Mouse (Mus musculus) limb, embryonic 11.5 days (tissue): ENCODE measurements at regions not wholly inside any gene's neighbourhood (a gene's known extent, or its start where the extent isn't known, plus 50 kb on each side); places are given as distances from the start of the nearest gene placed in this dataset.

Source experiments
- ATAC-seq: fragments of 200-750 bp; cut with Nextera tagmentation; 2 replicates; pipeline ENCODE4 v1.8.0; 2017; ENCODE audit warnings: low read depth; ENCODE audit not compliant: insufficient number of reproducible peaks, low FRiP score, low TSS enrichment
- DNase-seq: peaks from one replicate; pipeline ENCODE4 v3.0.0-alpha.2; 2015; ENCODE audit warnings: low spot score
- H3K27ac ChIP-seq: fragments of 300-500 bp; sonication (generic); replicated peaks from 2 replicates; pipeline ENCODE4 v1.5.1; 2014; ENCODE audit warnings: low read depth, mild to moderate bottlenecking, low read length
- H3K27me3 ChIP-seq: fragments of 300-500 bp; sonication (generic); 2 replicates; pipeline ENCODE4 v1.6.1; 2014; ENCODE audit warnings: mild to moderate bottlenecking, low read length, mixed read lengths; ENCODE audit not compliant: control insufficient read depth, insufficient read depth
- H3K36me3 ChIP-seq: fragments of 300-500 bp; sonication (generic); 2 replicates; pipeline ENCODE4 v1.6.1; 2014; ENCODE audit warnings: mild to moderate bottlenecking, low read length, moderate library complexity, mixed read lengths; ENCODE audit not compliant: control insufficient read depth, insufficient read depth
- H3K4me1 ChIP-seq: fragments of 300-500 bp; sonication (generic); 2 replicates; pipeline ENCODE4 v1.6.1; 2014; ENCODE audit warnings: low read length, mixed read lengths; ENCODE audit not compliant: control insufficient read depth, insufficient read depth
- H3K4me2 ChIP-seq: fragments of 300-500 bp; sonication (generic); 2 replicates; pipeline ENCODE4 v1.6.1; 2014; ENCODE audit warnings: low read depth, mild to moderate bottlenecking, moderate library complexity; ENCODE audit not compliant: severe bottlenecking
- H3K4me3 ChIP-seq: fragments of 300-500 bp; sonication (generic); 2 replicates; pipeline ENCODE4 v1.5.1; 2014; ENCODE audit warnings: low read depth, low read length
- H3K9ac ChIP-seq: fragments of 300-500 bp; sonication (generic); 2 replicates; pipeline ENCODE4 v1.6.1; 2014; ENCODE audit warnings: mild to moderate bottlenecking, low read length
- H3K9me3 ChIP-seq: fragments of 300-500 bp; sonication (generic); 2 replicates; pipeline ENCODE4 v1.6.1; 2016; ENCODE audit warnings: low read length; ENCODE audit not compliant: control insufficient read depth
- WGBS: fragments of 180-500 bp; shearing (Covaris S2); extraction: QIAGEN DNeasy Blood & Tissue Kit; methylation state at CpG from one replicate; pipeline ENCODE4 v1.1.7; 2014; 5-methylcytosine and 5-hydroxymethylcytosine counted together

DNA sequence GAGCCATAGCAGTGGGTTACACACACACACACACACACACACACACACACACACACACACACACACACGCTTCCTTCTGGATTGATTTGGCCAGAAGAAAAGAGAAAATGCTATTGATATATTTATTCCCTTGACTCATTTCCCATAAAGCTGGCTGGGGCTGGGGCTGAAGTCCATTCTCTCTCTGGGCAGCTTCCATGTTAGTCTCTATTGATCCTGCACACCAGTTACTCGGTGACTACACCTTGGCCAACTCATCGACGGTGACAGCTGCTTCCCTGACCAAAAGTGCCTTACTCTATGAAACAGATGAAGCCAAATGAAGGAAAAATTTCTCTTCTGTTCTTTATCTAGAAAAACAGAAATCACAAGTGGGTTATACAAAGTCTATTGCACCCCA, 82.1 kb downstream of the Snx18 start:
- Histone ChIP-seq H3K4me3 (no peak overlapping the region), H3K36me3 (no peaks in the 10 kb centered on the region), H3K9ac (no peak overlapping the region), H3K4me2 (no peak overlapping the region), H3K4me1 (peaks cover 9% of the 10 kb centered on the region), H3K27me3 (no peaks in the 10 kb centered on the region), H3K27ac (no peak overlapping the region), H3K9me3 (no peaks in the 10 kb centered on the region)
- WGBS, result 90% methylated on average over 4 of the region's 4 CpGs
- no peak for DNase-seq
- no peak for ATAC-seq

GRCm38 (mm10) chr13:113534664-113535455, 83.5 kb downstream of the Snx18 start:
- Histone ChIP-seq H3K4me2 (no peak overlapping the region), H3K27ac (no peak overlapping the region), H3K9me3 (no peaks in the 10 kb centered on the region), H3K36me3 (no peaks in the 10 kb centered on the region), H3K9ac (no peak overlapping the region), H3K4me3 (no peak overlapping the region), H3K4me1 (peaks cover 9% of the 10 kb centered on the region), H3K27me3 (no peaks in the 10 kb centered on the region)
- ATAC-seq (peak; percentile 75), DNase-seq (no peak)
- WGBS, result 40% methylated on average over 8 of the region's 8 CpGs

DNA sequence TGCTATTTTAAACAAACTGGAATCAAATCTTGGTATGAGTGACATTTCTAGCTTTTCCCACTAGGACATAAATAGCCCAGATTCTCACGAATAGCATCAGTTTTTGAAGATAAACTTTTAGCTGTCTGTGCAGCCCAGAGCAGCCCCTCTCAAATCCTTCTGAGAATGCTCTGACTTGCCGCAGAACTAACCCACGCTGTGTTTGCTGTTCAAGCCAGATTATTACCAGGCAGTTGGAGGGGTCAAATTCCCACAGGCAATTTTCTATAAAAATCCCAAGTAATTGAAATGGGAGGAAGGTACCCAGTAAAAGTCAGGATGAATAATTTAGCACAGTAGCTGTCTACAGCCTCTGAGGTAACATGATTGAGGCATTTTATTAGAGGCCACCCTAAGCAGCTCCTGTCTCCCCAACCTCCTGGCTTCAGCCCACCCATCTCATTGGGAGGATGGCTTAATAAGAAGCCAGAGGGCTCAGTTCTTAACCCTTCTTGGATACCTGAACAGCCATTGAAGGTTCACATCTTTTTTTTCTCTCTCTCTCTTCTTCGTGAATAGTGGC, 84.4 kb downstream of the Snx18 start:
- Histone ChIP-seq H3K4me3 (no peak overlapping the region), H3K27ac (no peak overlapping the region), H3K9ac (no peak overlapping the region), H3K4me1 (peaks cover 9% of the 10 kb centered on the region), H3K4me2 (no peak overlapping the region), H3K9me3 (no peaks in the 10 kb centered on the region), H3K27me3 (no peaks in the 10 kb centered on the region), H3K36me3 (no peaks in the 10 kb centered on the region)
- DNase-seq (no peak), ATAC-seq (no peak)
- 41% methylated on average over 4 of the region's 4 CpGs for WGBS

GRCm38 (mm10) chr13:113526997-113527396, 91.4 kb downstream of the Snx18 start:
- no peak for ATAC-seq
- Histone ChIP-seq H3K4me1 (no peaks in the 10 kb centered on the region), H3K4me2 (no peak overlapping the region), H3K27me3 (no peaks in the 10 kb centered on the region), H3K9ac (no peak overlapping the region), H3K9me3 (no peaks in the 10 kb centered on the region), H3K36me3 (no peaks in the 10 kb centered on the region), H3K4me3 (no peak overlapping the region), H3K27ac (no peak overlapping the region)
- WGBS, result 89% methylated on average over 6 of the region's 6 CpGs
- no peak for DNase-seq

- ATAC-seq (no peak), DNase-seq (no peak)
- 83% methylated on average over 5 of the region's 5 CpGs for WGBS
- H3K36me3 ChIP-seq, result no peaks in the 10 kb centered on the region
- H3K9ac ChIP-seq, result no peak overlapping the region
- H3K9me3 ChIP-seq, result no peaks in the 10 kb centered on the region
- H3K4me1 ChIP-seq, result no peaks in the 10 kb centered on the region
- no peaks in the 10 kb centered on the region for H3K27me3 ChIP-seq
- no peak overlapping the region for H3K27ac ChIP-seq
- H3K4me3 ChIP-seq, result no peak overlapping the region
- no peak overlapping the region for H3K4me2 ChIP-seq
These were observed 94.9 kb downstream of the Snx18 start for GRCm38 (mm10) chr13:113523503-113523902.

- Histone ChIP-seq H3K27ac (no peak overlapping the region), H3K9ac (no peak overlapping the region), H3K27me3 (no peaks in the 10 kb centered on the region), H3K9me3 (no peaks in the 10 kb centered on the region), H3K4me2 (no peak overlapping the region), H3K4me3 (no peak overlapping the region), H3K36me3 (no peaks in the 10 kb centered on the region), H3K4me1 (no peaks in the 10 kb centered on the region)
- 86% methylated on average over 6 of the region's 6 CpGs for WGBS
- no peak for DNase-seq
- no peak for ATAC-seq
These were observed 100.2 kb downstream of the Snx18 start for GRCm38 (mm10) chr13:113518144-113518543.

DNA sequence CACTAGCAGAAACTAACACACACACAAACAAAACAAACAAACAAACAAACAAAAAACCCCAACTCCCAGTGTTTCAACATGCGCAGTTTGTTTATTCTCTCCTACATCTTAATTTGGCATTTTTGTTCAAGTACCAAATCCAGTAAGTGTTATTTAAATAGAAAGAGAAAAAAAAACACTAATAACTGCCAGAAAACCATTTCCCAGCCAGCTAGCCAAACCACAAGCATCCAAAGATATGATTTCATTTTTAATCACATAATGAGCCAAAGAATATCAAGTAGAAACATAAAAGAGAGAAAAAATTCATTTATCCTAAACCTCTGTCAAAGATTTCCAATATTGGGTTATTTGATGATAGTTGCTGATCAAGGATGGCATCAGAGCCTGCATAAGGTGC, 102.3 kb downstream of the Snx18 start:
- Histone ChIP-seq H3K27ac (no peak overlapping the region), H3K4me1 (no peaks in the 10 kb centered on the region), H3K4me3 (no peak overlapping the region), H3K27me3 (no peaks in the 10 kb centered on the region), H3K36me3 (no peaks in the 10 kb centered on the region), H3K9me3 (no peaks in the 10 kb centered on the region), H3K4me2 (no peak overlapping the region), H3K9ac (no peak overlapping the region)
- DNase-seq (no peak), ATAC-seq (no peak)
- 100% methylated on average over 1 of the region's 1 CpGs for WGBS

- H3K27ac ChIP-seq, result no peak overlapping the region
- H3K4me2 ChIP-seq, result no peak overlapping the region
- no peaks in the 10 kb centered on the region for H3K27me3 ChIP-seq
- H3K4me1 ChIP-seq, result no peaks in the 10 kb centered on the region
- no peak overlapping the region for H3K9ac ChIP-seq
- H3K36me3 ChIP-seq, result no peaks in the 10 kb centered on the region
- DNase-seq, result peak; percentile 36
- no peaks in the 10 kb centered on the region for H3K9me3 ChIP-seq
- WGBS, result 39% methylated on average over 7 of the region's 7 CpGs
- H3K4me3 ChIP-seq, result no peak overlapping the region
- no peak for ATAC-seq
These were observed 103.2 kb downstream of the Snx18 start for GRCm38 (mm10) chr13:113515162-113515600.
